Mouse (Mus musculus) left cerebral cortex, adult 11 months (tissue): ENCODE data around the gene 1700123L14Rik.
"Not testable (repeated sequence)": the region's sequence is repeated elsewhere in the genome, so short reads cannot be mapped to it uniquely, and the experiment has no call there.

Source experiments
- DNase-seq: peaks from one replicate; pipeline ENCODE4 v3.0.0; 2022; ENCODE audit warnings: low spot score

Gene 1700123L14Rik

DNA sequence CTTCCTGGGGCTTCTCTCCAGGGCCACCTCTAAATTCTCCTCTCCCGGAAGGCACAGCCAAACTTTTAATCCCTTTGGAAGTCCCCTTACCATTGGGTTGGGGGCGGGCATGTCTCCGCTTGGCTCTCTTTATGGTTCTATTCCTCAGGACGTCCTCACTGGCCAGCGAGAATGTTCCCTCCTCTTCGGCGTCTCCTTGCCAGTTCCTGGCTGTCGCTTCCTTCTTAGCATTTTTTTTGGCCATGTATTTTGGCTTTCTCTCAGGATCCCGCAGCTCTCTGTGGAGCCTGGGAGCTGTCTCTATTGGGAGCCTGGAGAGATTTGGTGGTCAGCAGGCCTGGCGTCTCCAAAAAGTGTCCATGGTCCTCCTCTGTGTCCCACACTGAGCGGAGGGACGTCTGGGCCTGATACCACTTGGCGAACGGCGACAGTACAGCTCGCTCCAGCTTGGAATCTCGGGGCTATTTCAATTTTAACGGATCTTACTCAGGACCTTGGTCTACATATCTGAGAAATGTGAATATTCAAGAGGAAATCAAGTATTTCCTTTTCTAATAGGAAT is at the start of gene 1700123L14Rik:
TSS of gene 1700123L14Rik (minus strand) at position 426 of the 562 bp plus-strand sequence.
- no peak for DNase-seq

DNA sequence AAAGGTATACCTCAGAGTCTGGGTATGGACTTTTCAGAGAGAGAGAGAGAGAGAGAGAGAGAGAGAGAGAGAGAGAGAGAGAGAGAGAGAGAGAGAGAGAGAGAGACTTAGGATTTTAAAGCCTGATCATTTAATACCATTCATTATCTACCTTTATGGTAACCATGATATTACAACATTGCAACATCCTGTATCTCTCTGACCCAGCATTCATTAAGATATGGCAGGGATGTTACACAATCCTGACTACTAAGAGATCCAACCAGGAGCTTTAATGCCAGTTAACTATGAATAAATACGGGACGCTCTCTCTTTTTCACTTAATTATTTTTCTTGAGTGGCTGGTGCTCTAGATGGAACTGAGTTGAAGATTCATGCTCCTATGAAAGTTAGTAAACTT is 39.4 kb upstream of the 1700123L14Rik start:
- DNase-seq: no peak

DNA sequence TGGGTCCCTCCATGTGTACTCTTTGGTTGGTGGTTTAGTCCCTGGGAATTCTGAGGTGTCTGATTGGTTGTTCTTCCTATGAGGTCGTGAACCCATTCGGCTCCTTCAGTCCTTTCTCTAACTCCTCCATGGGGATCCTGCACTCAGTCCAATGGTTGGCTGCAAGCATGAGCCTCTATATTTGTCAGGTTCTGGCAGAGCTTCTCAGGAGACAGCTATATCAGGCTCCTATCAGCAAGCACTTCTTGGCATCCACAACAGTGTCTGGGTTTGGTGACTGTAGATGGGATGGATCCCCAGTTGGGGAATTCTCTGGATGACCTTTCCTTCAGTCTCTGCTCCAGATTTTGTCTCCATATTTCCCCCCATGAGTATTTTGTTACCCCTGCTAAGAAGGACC is 32.9 kb upstream of the 1700123L14Rik start:
- not testable (repeated sequence) for DNase-seq

DNA sequence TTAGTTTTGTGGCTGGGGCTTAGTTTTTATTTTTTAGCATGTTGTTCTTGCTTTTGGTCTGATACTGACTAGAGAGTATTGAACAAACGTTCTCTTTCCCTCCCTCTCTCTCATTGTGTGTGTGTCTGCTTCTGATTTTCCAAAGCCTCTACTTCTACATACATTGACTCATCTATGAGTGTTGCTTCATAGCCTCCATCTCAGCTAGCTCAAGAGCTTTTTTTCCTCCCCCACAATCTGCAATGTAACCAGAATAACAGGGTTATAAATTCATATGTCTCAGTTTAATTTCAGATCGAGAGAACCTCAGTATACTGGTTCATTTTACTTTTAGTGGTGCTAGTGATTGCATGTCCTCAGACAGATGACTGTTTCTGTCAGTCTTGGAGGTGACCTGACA is 20.5 kb upstream of the 1700123L14Rik start:
- no peak for DNase-seq

DNA sequence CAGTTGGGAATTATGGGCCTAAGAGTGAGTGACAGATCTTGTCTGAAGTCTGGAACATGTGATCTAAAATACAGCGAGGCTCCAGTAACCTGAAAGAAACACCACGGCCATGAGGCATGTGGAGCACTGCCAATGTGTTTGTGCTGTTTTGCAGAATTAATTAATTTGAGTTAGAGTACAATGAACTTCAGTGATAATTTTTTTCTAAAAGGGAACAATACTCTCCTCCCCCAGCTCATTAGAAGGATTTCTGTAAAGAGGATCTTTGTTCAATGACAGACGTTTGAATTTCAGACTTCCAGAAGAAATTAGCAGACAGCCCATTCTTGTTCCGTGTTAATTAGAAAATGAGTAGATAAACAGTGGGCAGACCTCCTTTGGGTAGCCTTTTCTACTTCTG is 17.3 kb upstream of the 1700123L14Rik start:
- no peak for DNase-seq

GRCm38 (mm10) chr6:96178530-96178929 is 12.5 kb upstream of the 1700123L14Rik start:
- DNase-seq: no peak

GRCm38 (mm10) chr6:96173681-96174080 is 7.6 kb upstream of the 1700123L14Rik start:
- DNase-seq: no peak

- DNase-seq: no peak
These were observed 988 bp upstream of the 1700123L14Rik start for GRCm38 (mm10) chr6:96167031-96167430.

- DNase-seq: no peak
These were observed 640 bp downstream of the 1700123L14Rik start for GRCm38 (mm10) chr6:96165403-96165802.

- DNase-seq: no peak
These were observed 22.7 kb downstream of the 1700123L14Rik start for GRCm38 (mm10) chr6:96143326-96143725.

- DNase-seq: peak; percentile 18
These were observed 49.3 kb downstream of the 1700123L14Rik start for GRCm38 (mm10) chr6:96116534-96117272.

- no peak for DNase-seq
These were observed 49.9 kb downstream of the 1700123L14Rik start for GRCm38 (mm10) chr6:96116148-96116533.
